Mouse (Mus musculus): ENCODE measurements at regions not wholly inside any gene's neighbourhood (a gene's known extent, or its start where the extent isn't known, plus 50 kb on each side); places are given as distances from the start of the nearest gene placed in this dataset.

GRCm38 (mm10) chr12:105898580-105899293 is 111.3 kb upstream of the Vrk1 start:
- TF ChIP-seq POLR2A (IDR thresholded peaks at IDR 0.05; ENCODE audit: borderline replicate concordance, extremely low read depth, insufficient read depth, insufficient read length), result no peak
- no peaks in the 10 kb centered on the region for H3K4me1 ChIP-seq (ENCODE audit: control insufficient read depth, insufficient read depth, low read length)
- 80% methylated on average over 12 of the region's 12 CpGs for WGBS
- H3K4me3 ChIP-seq (replicated peaks; ENCODE audit: low read length), result no peak overlapping the region
- ATAC-seq (ENCODE audit: low FRiP score, low read depth) (no peak), DNase-seq (ENCODE audit: low spot score) (no peak)
- no peak overlapping the region for H3K9ac ChIP-seq (ENCODE audit: low read depth, low read length, severe bottlenecking)
- H3K4me2 ChIP-seq (replicated peaks; ENCODE audit: low read depth, low read length, severe bottlenecking), result no peak overlapping the region
- H3K36me3 ChIP-seq (ENCODE audit: control insufficient read depth, insufficient read depth, low read length), result no peaks in the 10 kb centered on the region
- H3K9me3 ChIP-seq (ENCODE audit: control insufficient read depth, low read length), result 0 out of 2 replicates have a peak, but pooled peaks cover 9% of the 10 kb centered on the region
- H3K27ac ChIP-seq (replicated peaks; ENCODE audit: low read depth, low read length), result no peak overlapping the region
- no peaks in the 10 kb centered on the region for H3K27me3 ChIP-seq (ENCODE audit: control insufficient read depth, insufficient read depth, low read length)

- no peak for ATAC-seq (ENCODE audit: low FRiP score, low read depth)
- Histone ChIP-seq H3K4me3 (replicated peaks; ENCODE audit: low read length) (no peak overlapping the region), H3K4me1 (ENCODE audit: control insufficient read depth, insufficient read depth, low read length) (no peaks in the 10 kb centered on the region), H3K4me2 (replicated peaks; ENCODE audit: low read depth, low read length, severe bottlenecking) (no peak overlapping the region), H3K27ac (replicated peaks; ENCODE audit: low read depth, low read length) (no peak overlapping the region), H3K36me3 (ENCODE audit: control insufficient read depth, insufficient read depth, low read length) (no peaks in the 10 kb centered on the region), H3K9ac (ENCODE audit: low read depth, low read length, severe bottlenecking) (no peak overlapping the region), H3K9me3 (ENCODE audit: control insufficient read depth, low read length) (0 out of 2 replicates have a peak, but pooled peaks cover 9% of the 10 kb centered on the region), H3K27me3 (ENCODE audit: control insufficient read depth, insufficient read depth, low read length) (no peaks in the 10 kb centered on the region)
- no peak for TF ChIP-seq POLR2A (IDR thresholded peaks at IDR 0.05; ENCODE audit: borderline replicate concordance, extremely low read depth, insufficient read depth, insufficient read length)
- WGBS, result 62% methylated on average over 9 of the region's 9 CpGs
- DNase-seq (ENCODE audit: low spot score), result no peak
Observed at GRCm38 (mm10) chr12:105899294-105899909, 110.6 kb upstream of the Vrk1 start.

GRCm38 (mm10) chr12:105900479-105900878 is 109.5 kb upstream of the Vrk1 start:
- H3K27me3 ChIP-seq (ENCODE audit: control insufficient read depth, insufficient read depth, low read length), result no peaks in the 10 kb centered on the region
- no peak overlapping the region for H3K9ac ChIP-seq (ENCODE audit: low read depth, low read length, severe bottlenecking)
- no peak overlapping the region for H3K27ac ChIP-seq (replicated peaks; ENCODE audit: low read depth, low read length)
- no peak for ATAC-seq (ENCODE audit: low FRiP score, low read depth)
- TF ChIP-seq POLR2A (IDR thresholded peaks at IDR 0.05; ENCODE audit: borderline replicate concordance, extremely low read depth, insufficient read depth, insufficient read length), result no peak
- no peak overlapping the region for H3K4me2 ChIP-seq (replicated peaks; ENCODE audit: low read depth, low read length, severe bottlenecking)
- WGBS, result 95% methylated on average over 6 of the region's 6 CpGs
- no peak for DNase-seq (ENCODE audit: low spot score)
- H3K4me1 ChIP-seq (ENCODE audit: control insufficient read depth, insufficient read depth, low read length), result no peaks in the 10 kb centered on the region
- H3K9me3 ChIP-seq (ENCODE audit: control insufficient read depth, low read length), result 0 out of 2 replicates have a peak, but pooled peaks cover 1% of the 10 kb centered on the region
- no peaks in the 10 kb centered on the region for H3K36me3 ChIP-seq (ENCODE audit: control insufficient read depth, insufficient read depth, low read length)
- H3K4me3 ChIP-seq (replicated peaks; ENCODE audit: low read length), result no peak overlapping the region

GRCm38 (mm10) chr12:105903072-105903471 is 107.0 kb upstream of the Vrk1 start:
- 52% methylated on average over 8 of the region's 8 CpGs for WGBS
- no peaks in the 10 kb centered on the region for H3K9me3 ChIP-seq (ENCODE audit: control insufficient read depth, low read length)
- no peak for TF ChIP-seq POLR2A (IDR thresholded peaks at IDR 0.05; ENCODE audit: borderline replicate concordance, extremely low read depth, insufficient read depth, insufficient read length)
- no peaks in the 10 kb centered on the region for H3K4me1 ChIP-seq (ENCODE audit: control insufficient read depth, insufficient read depth, low read length)
- H3K4me2 ChIP-seq (replicated peaks; ENCODE audit: low read depth, low read length, severe bottlenecking), result no peak overlapping the region
- no peak overlapping the region for H3K4me3 ChIP-seq (replicated peaks; ENCODE audit: low read length)
- no peak overlapping the region for H3K9ac ChIP-seq (ENCODE audit: low read depth, low read length, severe bottlenecking)
- H3K36me3 ChIP-seq (ENCODE audit: control insufficient read depth, insufficient read depth, low read length), result no peaks in the 10 kb centered on the region
- ATAC-seq (ENCODE audit: low FRiP score, low read depth) (no peak), DNase-seq (ENCODE audit: low spot score) (no peak)
- no peak overlapping the region for H3K27ac ChIP-seq (replicated peaks; ENCODE audit: low read depth, low read length)
- no peaks in the 10 kb centered on the region for H3K27me3 ChIP-seq (ENCODE audit: control insufficient read depth, insufficient read depth, low read length)

- 27% methylated on average over 7 of the region's 7 CpGs for WGBS
- TF ChIP-seq POLR2A (IDR thresholded peaks at IDR 0.05; ENCODE audit: borderline replicate concordance, extremely low read depth, insufficient read depth, insufficient read length), result no peak
- no peak overlapping the region for H3K4me3 ChIP-seq (replicated peaks; ENCODE audit: low read length)
- H3K36me3 ChIP-seq (ENCODE audit: control insufficient read depth, insufficient read depth, low read length), result no peaks in the 10 kb centered on the region
- no peaks in the 10 kb centered on the region for H3K27me3 ChIP-seq (ENCODE audit: control insufficient read depth, insufficient read depth, low read length)
- H3K4me2 ChIP-seq (replicated peaks; ENCODE audit: low read depth, low read length, severe bottlenecking), result no peak overlapping the region
- no peak overlapping the region for H3K27ac ChIP-seq (replicated peaks; ENCODE audit: low read depth, low read length)
- no peaks in the 10 kb centered on the region for H3K9me3 ChIP-seq (ENCODE audit: control insufficient read depth, low read length)
- no peak overlapping the region for H3K9ac ChIP-seq (ENCODE audit: low read depth, low read length, severe bottlenecking)
- H3K4me1 ChIP-seq (ENCODE audit: control insufficient read depth, insufficient read depth, low read length), result 0 out of 2 replicates have a peak, but pooled peaks cover 3% of the 10 kb centered on the region
- DNase-seq (ENCODE audit: low spot score) (peak; percentile 28), ATAC-seq (ENCODE audit: low FRiP score, low read depth) (no peak)
Observed at GRCm38 (mm10) chr12:105906584-105906983, 103.4 kb upstream of the Vrk1 start.

Measured in limb, embryonic 14.5 days (tissue).